Mouse (Mus musculus) ES-Bruce4 (cell line): ENCODE measurements at regions not wholly inside any gene's neighbourhood (a gene's known extent, or its start where the extent isn't known, plus 50 kb on each side); places are given as distances from the start of the nearest gene placed in this dataset.

ENCODE experiments used
- CTCF ChIP-seq: IDR thresholded peaks from one replicate; pipeline ENCODE4 v1.8.1; 2011; ENCODE audit warnings: low read depth, low read length
- EP300 ChIP-seq: IDR thresholded peaks from 2 replicates; pipeline ENCODE4 v1.6.1; 2011; ENCODE audit warnings: low read depth, low read length; ENCODE audit not compliant: insufficient read depth

GRCm38 (mm10) chr2:74066652-74067051, 155.5 kb upstream of the Atp5g3 start:
- TF ChIP-seq EP300 (no peak), CTCF (peak; percentile 41)
